16 mouse cellular contexts compared by ENCODE assay signal in genomic region chr16:30535075-30535474, GRCm38 (mm10). TPM values are rescaled to one million over a fixed set of nuclear protein-coding genes. Genes with fewer than 3 reads are reported as not detected.
"Had no signal": no experiment of that assay in that cellular context is flagged by ENCODE, and none has a peak within 500 bp of the region (broad histone marks: within the 10 kb centered on the region; RNA-seq: fewer than 3 reads in every experiment).

No protein-coding gene starts in this region.

- DNase-seq: kidney, adult 11 months; kidney, adult 9 months; kidney, postnatal 14 days; kidney, postnatal 4 days; layer of hippocampus, adult 9-11 months; liver, embryonic 13.5 days; lung, adult 2 months; lung, postnatal 14 days; right cerebral cortex, postnatal 4 days; spleen, adult 18-20 months; thymus, adult 18-20 months; thymus, postnatal 14 days; thymus, postnatal 4 days had no signal

- ATAC-seq: midbrain, embryonic 13.5 days had no signal

RNA-seq across cellular contexts. Expression of gene Tmem44, which starts 15.6 kb away (rescaled TPM):
- total RNA-seq: neutrophil, adult 5-6 weeks had no signal
- polyA plus RNA-seq: macrophage had no signal
